Mouse (Mus musculus) midbrain, embryonic 16.5 days (tissue): ENCODE measurements around the gene Ckm. TPM values are rescaled to one million over a fixed set of nuclear protein-coding genes. Genes with fewer than 3 reads are reported as not detected.

Source experiments
- ATAC-seq: fragments of 200-750 bp; cut with Nextera tagmentation; 2 replicates; pipeline ENCODE4 v1.8.0; 2017; ENCODE audit warnings: moderate TSS enrichment
- H3K27ac ChIP-seq: fragments of 300-500 bp; sonication (generic); 2 replicates; pipeline ENCODE4 v1.5.1; 2014; ENCODE audit warnings: mild to moderate bottlenecking, low read length, mixed read lengths
- H3K27me3 ChIP-seq: fragments of 300-500 bp; sonication (generic); 2 replicates; pipeline ENCODE4 v1.6.1; 2014; ENCODE audit warnings: low read depth, low read length, mixed read lengths; ENCODE audit not compliant: control insufficient read depth, insufficient read depth
- H3K36me3 ChIP-seq: fragments of 300-500 bp; sonication (generic); 2 replicates; pipeline ENCODE4 v1.6.1; 2014; ENCODE audit warnings: mild to moderate bottlenecking, low read length, moderate library complexity, mixed read lengths; ENCODE audit not compliant: control insufficient read depth, insufficient read depth
- H3K4me1 ChIP-seq: fragments of 300-500 bp; sonication (generic); 2 replicates; pipeline ENCODE4 v1.6.1; 2014; ENCODE audit warnings: mild to moderate bottlenecking, low read length, mixed read lengths; ENCODE audit not compliant: control insufficient read depth, insufficient read depth
- H3K4me2 ChIP-seq: fragments of 300-500 bp; sonication (generic); 2 replicates; pipeline ENCODE4 v1.6.1; 2014; ENCODE audit warnings: mild to moderate bottlenecking, low read length, mixed read lengths
- H3K4me3 ChIP-seq: fragments of 300-500 bp; sonication (generic); 2 replicates; pipeline ENCODE4 v1.5.1; 2014; ENCODE audit warnings: low read depth, mild to moderate bottlenecking, low read length, moderate library complexity, mixed read lengths
- H3K9ac ChIP-seq: fragments of 300-500 bp; sonication (generic); 2 replicates; pipeline ENCODE4 v1.6.1; 2014; ENCODE audit warnings: low read depth, low read length, mixed read lengths
- H3K9me3 ChIP-seq: fragments of 300-500 bp; sonication (generic); replicated peaks from 2 replicates; pipeline ENCODE4 v1.6.1; 2014; ENCODE audit warnings: mild to moderate bottlenecking, low read length, mixed read lengths; ENCODE audit not compliant: control insufficient read depth, poor library complexity, severe bottlenecking
- WGBS: fragments of 180-500 bp; shearing (Covaris S2); extraction: QIAGEN DNeasy Blood & Tissue Kit; methylation state at CpG from one replicate; pipeline ENCODE4 v1.1.7; 2014; 5-methylcytosine and 5-hydroxymethylcytosine counted together
- polyA plus RNA-seq: library from polyadenylated mRNA; unstranded; fragments of >200 nt; fragmentation: Nextera tagmentation; extraction: Ambion mirVana; gene quantifications from 2 replicates; pipeline ENCODE4 v1.2.1, GENCODE M21; 2015

The Ckm gene
- polyA plus RNA-seq, 1 experiment from 2014 or later, result 0.35 TPM

DNA sequence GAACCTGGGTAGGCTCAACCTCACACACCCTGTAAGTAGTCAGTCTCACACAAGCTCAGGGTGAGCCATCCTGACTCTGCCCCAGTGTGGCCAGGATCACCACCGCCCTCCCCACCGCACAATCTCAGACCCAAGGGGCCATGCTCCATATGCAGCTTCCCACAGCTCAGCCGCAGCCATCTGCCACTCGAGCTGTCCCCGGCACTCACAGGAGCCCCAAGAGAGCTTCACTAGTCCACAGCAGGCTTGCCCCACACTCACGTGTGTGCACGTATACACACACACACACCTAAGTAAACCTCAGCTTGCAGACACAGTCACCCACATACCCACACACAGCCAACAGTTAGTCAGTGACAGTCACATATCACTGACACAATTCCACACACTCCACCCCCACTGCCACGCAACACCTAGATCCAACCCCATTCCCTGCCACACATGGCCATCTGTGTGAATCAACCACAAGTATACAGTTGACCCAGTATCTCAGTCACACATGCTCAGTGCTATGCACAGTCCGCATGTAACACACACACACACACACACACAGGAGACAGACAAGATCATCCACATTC is 2.0 kb upstream of the Ckm start:
- ATAC-seq, result no peak
- H3K4me2 ChIP-seq, result no peak overlapping the region
- WGBS, result 68% methylated on average over 9 of the region's 9 CpGs
- H3K27me3 ChIP-seq, result peaks cover 33% of the 10 kb centered on the region
- H3K27ac ChIP-seq, result no peak overlapping the region
- H3K4me3 ChIP-seq, result no peak overlapping the region
- no peak overlapping the region for H3K9ac ChIP-seq
- H3K9me3 ChIP-seq, result no peaks in the 10 kb centered on the region
- H3K4me1 ChIP-seq, result peaks cover 3% of the 10 kb centered on the region
- H3K36me3 ChIP-seq, result no peaks in the 10 kb centered on the region

DNA sequence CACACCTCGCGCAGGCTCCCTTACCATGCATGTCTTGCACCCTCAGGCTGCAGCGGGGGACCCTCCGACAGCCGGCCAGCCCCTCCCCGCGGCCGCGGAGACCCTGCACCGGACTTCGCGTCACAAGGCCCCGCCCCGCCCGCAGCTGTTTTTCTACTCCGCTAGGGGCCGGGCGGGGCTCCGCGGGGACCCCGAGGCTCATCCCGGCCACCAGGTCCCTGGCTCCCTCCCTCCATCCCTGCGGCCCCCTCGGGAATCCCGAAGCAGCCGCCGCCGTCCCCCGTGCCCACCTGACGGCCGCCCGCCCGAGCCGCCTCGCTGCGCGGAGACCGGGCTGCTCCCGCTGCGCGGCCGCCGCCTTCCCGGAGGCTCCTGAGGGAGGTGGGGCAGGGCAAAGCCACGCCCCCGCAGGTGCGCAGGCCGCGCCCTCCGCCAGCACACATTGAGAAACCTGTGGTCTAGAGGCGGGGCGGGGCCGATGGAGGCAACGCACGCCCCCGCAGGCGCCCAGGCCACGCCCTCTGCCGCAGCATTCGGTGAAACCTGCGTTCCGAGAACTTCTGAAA is 762 bp upstream of the Ckm start, which contains the start of gene Klc3:
Gene Klc3 (minus strand): TSS at position 374 of the 566 bp plus-strand sequence.
- 1% methylated on average over 62 of the region's 62 CpGs for WGBS
- Histone ChIP-seq H3K27ac (no peak within 1 kb of the TSS), H3K36me3 (no peaks in the 10 kb centered on the region), H3K9me3 (no peaks in the 10 kb centered on the region), H3K4me3 (peak within 1 kb of the TSS; percentile 53), H3K4me1 (peaks cover 3% of the 10 kb centered on the region), H3K9ac (peak within 1 kb of the TSS; percentile 59), H3K27me3 (peaks cover 33% of the 10 kb centered on the region), H3K4me2 (peak within 1 kb of the TSS; percentile 93)
- ATAC-seq, result no peak; the same call in 1 of the 2 replicates

- H3K9me3 ChIP-seq, result no peaks in the 10 kb centered on the region
- peak overlapping the region; percentile 41; the same call in 1 of the 2 replicates for H3K4me2 ChIP-seq
- H3K4me1 ChIP-seq, result no peaks in the 10 kb centered on the region
- no peak overlapping the region for H3K4me3 ChIP-seq
- 4% methylated on average over 19 of the region's 19 CpGs for WGBS
- peak; percentile 67; the same call in 1 of the 2 replicates for ATAC-seq
- no peaks in the 10 kb centered on the region for H3K36me3 ChIP-seq
- H3K27ac ChIP-seq, result no peak overlapping the region
- H3K9ac ChIP-seq, result no peak overlapping the region
- H3K27me3 ChIP-seq, result peaks cover 26% of the 10 kb centered on the region
Measured at GRCm38 (mm10) chr7:19405417-19405816, 841 bp downstream of the Ckm start.

- Histone ChIP-seq H3K36me3 (no peaks in the 10 kb centered on the region), H3K4me2 (no peak overlapping the region), H3K27me3 (peaks cover 2% of the 10 kb centered on the region), H3K4me3 (no peak overlapping the region), H3K27ac (no peak overlapping the region), H3K4me1 (no peaks in the 10 kb centered on the region), H3K9me3 (no peaks in the 10 kb centered on the region), H3K9ac (no peak overlapping the region)
- no peak for ATAC-seq
- 74% methylated on average over 6 of the region's 6 CpGs for WGBS
Measured at GRCm38 (mm10) chr7:19409753-19410152, 5.2 kb downstream of the Ckm start.

DNA sequence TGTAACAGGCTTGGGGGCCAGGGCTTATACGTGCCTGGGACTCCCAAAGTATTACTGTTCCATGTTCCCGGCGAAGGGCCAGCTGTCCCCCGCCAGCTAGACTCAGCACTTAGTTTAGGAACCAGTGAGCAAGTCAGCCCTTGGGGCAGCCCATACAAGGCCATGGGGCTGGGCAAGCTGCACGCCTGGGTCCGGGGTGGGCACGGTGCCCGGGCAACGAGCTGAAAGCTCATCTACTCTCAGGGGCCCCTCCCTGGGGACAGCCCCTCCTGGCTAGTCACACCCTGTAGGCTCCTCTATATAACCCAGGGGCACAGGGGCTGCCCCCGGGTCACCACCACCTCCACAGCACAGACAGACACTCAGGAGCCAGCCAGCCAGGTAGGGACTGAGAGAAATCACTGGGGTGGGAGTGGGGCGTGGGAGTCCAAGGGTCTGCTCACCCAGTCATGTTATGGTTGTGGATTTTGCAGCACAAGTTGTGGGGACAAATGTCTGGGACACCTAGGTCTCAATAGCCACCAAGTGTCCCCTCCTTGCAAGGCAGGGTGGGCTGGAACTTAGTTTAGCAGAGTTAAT is 6.3 kb downstream of the Ckm start:
- no peak overlapping the region for H3K4me3 ChIP-seq
- no peaks in the 10 kb centered on the region for H3K36me3 ChIP-seq
- no peak overlapping the region for H3K27ac ChIP-seq
- no peaks in the 10 kb centered on the region for H3K9me3 ChIP-seq
- H3K9ac ChIP-seq, result no peak overlapping the region
- peaks cover 3% of the 10 kb centered on the region; the same call in 1 of the 2 replicates for H3K27me3 ChIP-seq
- no peak for ATAC-seq
- 75% methylated on average over 11 of the region's 11 CpGs for WGBS
- no peaks in the 10 kb centered on the region for H3K4me1 ChIP-seq
- H3K4me2 ChIP-seq, result no peak overlapping the region

- no peak overlapping the region for H3K4me2 ChIP-seq
- H3K4me3 ChIP-seq, result no peak overlapping the region
- H3K27me3 ChIP-seq, result peaks cover 3% of the 10 kb centered on the region; the same call in 1 of the 2 replicates
- no peak for ATAC-seq
- H3K9ac ChIP-seq, result no peak overlapping the region
- H3K27ac ChIP-seq, result no peak overlapping the region
- no peaks in the 10 kb centered on the region for H3K9me3 ChIP-seq
- H3K36me3 ChIP-seq, result no peaks in the 10 kb centered on the region
- 82% methylated on average over 5 of the region's 5 CpGs for WGBS
- no peaks in the 10 kb centered on the region for H3K4me1 ChIP-seq
Measured at GRCm38 (mm10) chr7:19411783-19412182, 7.2 kb downstream of the Ckm start.

DNA sequence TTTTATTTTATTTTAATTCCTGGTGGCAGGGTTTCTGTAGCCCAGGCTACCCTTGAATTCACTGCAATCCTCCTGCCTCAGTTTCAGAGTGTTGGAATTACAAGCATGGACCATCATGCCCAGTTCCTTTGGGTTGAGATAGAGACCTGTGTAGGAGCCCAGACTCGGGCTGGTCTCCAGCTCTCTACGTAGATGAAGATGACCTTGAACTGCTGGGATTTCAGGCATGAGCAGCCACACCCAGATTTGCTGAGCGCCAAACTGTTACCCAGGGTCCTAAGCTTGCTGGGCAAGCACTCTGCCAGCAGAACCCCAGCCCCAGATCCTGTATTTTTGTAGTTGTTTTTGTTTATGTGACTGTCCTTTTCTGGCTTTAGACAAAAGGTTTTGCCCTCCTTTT is 8.9 kb downstream of the Ckm start:
- H3K4me2 ChIP-seq, result no peak overlapping the region
- H3K27ac ChIP-seq, result no peak overlapping the region
- no peaks in the 10 kb centered on the region for H3K4me1 ChIP-seq
- no peak for ATAC-seq
- H3K9me3 ChIP-seq, result no peaks in the 10 kb centered on the region
- no peak overlapping the region for H3K9ac ChIP-seq
- 92% methylated on average over 3 of the region's 3 CpGs for WGBS
- no peaks in the 10 kb centered on the region for H3K36me3 ChIP-seq
- peaks cover 3% of the 10 kb centered on the region for H3K27me3 ChIP-seq
- no peak overlapping the region for H3K4me3 ChIP-seq

GRCm38 (mm10) chr7:19416590-19416989 is 12.0 kb downstream of the Ckm start:
- no peak overlapping the region for H3K4me3 ChIP-seq
- no peak overlapping the region for H3K4me2 ChIP-seq
- no peaks in the 10 kb centered on the region for H3K9me3 ChIP-seq
- H3K36me3 ChIP-seq, result no peaks in the 10 kb centered on the region
- no peak overlapping the region for H3K9ac ChIP-seq
- peaks cover 18% of the 10 kb centered on the region for H3K27me3 ChIP-seq
- no peak for ATAC-seq
- 85% methylated on average over 15 of the region's 15 CpGs for WGBS
- H3K4me1 ChIP-seq, result peaks cover 3% of the 10 kb centered on the region
- no peak overlapping the region for H3K27ac ChIP-seq

DNA sequence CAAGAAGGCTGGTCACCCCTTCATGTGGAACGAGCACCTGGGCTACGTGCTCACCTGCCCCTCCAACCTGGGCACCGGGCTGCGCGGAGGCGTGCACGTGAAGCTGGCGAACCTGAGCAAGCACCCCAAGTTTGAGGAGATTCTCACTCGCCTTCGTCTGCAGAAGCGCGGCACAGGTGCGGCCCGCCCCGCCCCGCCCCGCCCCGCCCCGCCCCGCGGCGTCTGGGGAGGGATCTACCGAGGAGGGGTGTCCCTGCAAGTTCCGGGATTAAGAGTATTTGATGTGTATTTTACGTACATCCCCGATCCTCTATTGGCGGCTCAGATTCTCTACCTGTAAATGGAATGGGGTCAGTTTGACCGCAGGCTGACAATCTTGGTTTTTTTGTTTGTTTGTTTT is 15.5 kb downstream of the Ckm start:
- 9% methylated on average over 27 of the region's 28 CpGs for WGBS
- Histone ChIP-seq H3K4me1 (peaks cover 3% of the 10 kb centered on the region), H3K4me3 (no peak overlapping the region), H3K27me3 (peaks cover 16% of the 10 kb centered on the region), H3K9me3 (no peaks in the 10 kb centered on the region), H3K27ac (no peak overlapping the region), H3K36me3 (peaks cover 2% of the 10 kb centered on the region), H3K4me2 (no peak overlapping the region; the same call in 1 of the 2 replicates), H3K9ac (no peak overlapping the region)
- no peak for ATAC-seq
